Mouse (Mus musculus) heart, postnatal 14 days (tissue): ENCODE results near the gene Apol11b. TPM values are rescaled to one million over a fixed set of nuclear protein-coding genes. Genes with fewer than 3 reads are reported as not detected.
"Not testable (repeated sequence)": the region's sequence is repeated elsewhere in the genome, so short reads cannot be mapped to it uniquely, and the experiment has no call there.

Experiments
- DNase-seq, 2 experiments: peaks; one replicate each; pipeline ENCODE4 v3.0.0; 2021 to 2022
- intact Hi-C: fragments of 180-260 bp; cut with DNase I; formaldehyde crosslinking; loops from one replicate; pipeline ENCODE4 v1.15.1; 2025
- long read RNA-seq, 2 experiments: library from polyadenylated mRNA; stranded (forward); transcript quantifications; one replicate each; pipeline ENCODE4 v2.0.0; 2021
- total RNA-seq, 2 experiments: library from RNA; stranded (reverse); gene quantifications; 2 replicates each; pipeline ENCODE4 v1.2.3; 2021

Gene Apol11b
- 1 to 10 TPM; 1.4 to 1.8 TPM for total RNA-seq
- long read RNA-seq, experiment 1, partial matches to known transcripts, result 0 of 3 reads
- long read RNA-seq, experiment 1, other reads (novel, unspliced or antisense), result 1 of 3 reads
- long read RNA-seq, experiment 2, result 0 reads

- intact Hi-C loops, DNase-seq: not testable (repeated sequence)
These were observed at the start of gene Apol11b for GRCm38 (mm10) chr15:77643176-77643575. Gene Apol11b, minus strand, starts transcription at chr15:77643286.

GRCm38 (mm10) chr15:77691532-77692311 lies 48.6 kb upstream of the Apol11b start:
- intact Hi-C loops, DNase-seq: not testable (repeated sequence)

GRCm38 (mm10) chr15:77683944-77684343 lies 40.9 kb upstream of the Apol11b start:
- peak; percentile 45 to 66 for DNase-seq
- intact Hi-C loops, result not testable (repeated sequence)

GRCm38 (mm10) chr15:77674081-77674480 lies 31.0 kb upstream of the Apol11b start:
- intact Hi-C loops, DNase-seq: not testable (repeated sequence)

- DNase-seq, intact Hi-C loops: not testable (repeated sequence)
These were observed 18.8 kb upstream of the Apol11b start for GRCm38 (mm10) chr15:77661841-77662240.

GRCm38 (mm10) chr15:77659773-77660172 lies 16.7 kb upstream of the Apol11b start:
- DNase-seq, intact Hi-C loops: not testable (repeated sequence)

- DNase-seq, intact Hi-C loops: not testable (repeated sequence)
These were observed 8.1 kb upstream of the Apol11b start for GRCm38 (mm10) chr15:77651143-77651542.

- intact Hi-C loops, result loop anchor here (2.0 kb wide), 1 partner anchor 107 kb away; no protein-coding TSS in a partner anchor
- DNase-seq, result not testable (repeated sequence)
These were observed 13.3 kb downstream of the Apol11b start for GRCm38 (mm10) chr15:77629822-77630221.

- intact Hi-C loops, result not testable (repeated sequence)
- peak in 1 of 2 experiments; percentile 13 for DNase-seq
These were observed 14.4 kb downstream of the Apol11b start for GRCm38 (mm10) chr15:77628647-77629046.

GRCm38 (mm10) chr15:77626471-77626870 lies 16.6 kb downstream of the Apol11b start:
- intact Hi-C loops, DNase-seq: not testable (repeated sequence)

GRCm38 (mm10) chr15:77624710-77625109 lies 18.4 kb downstream of the Apol11b start:
- no peak for DNase-seq
- intact Hi-C loops, result no loop called here

GRCm38 (mm10) chr15:77606069-77606468 lies 37.0 kb downstream of the Apol11b start:
- no peak for DNase-seq
- intact Hi-C loops, result no loop called here

- intact Hi-C loops, result loop anchor here (1.0 kb wide), 1 partner anchor 37 kb away; no protein-coding TSS in a partner anchor
- DNase-seq, result no peak
These were observed 44.1 kb downstream of the Apol11b start, which contains the start of gene Gm36245 for GRCm38 (mm10) chr15:77598958-77599357. Gene Gm36245, plus strand, starts transcription at chr15:77599258.

- no peak for DNase-seq
- intact Hi-C loops, result no loop called here
These were observed 44.7 kb downstream of the Apol11b start for GRCm38 (mm10) chr15:77598429-77598828.

GRCm38 (mm10) chr15:77595961-77596360 lies 47.1 kb downstream of the Apol11b start, which contains the start of gene Apol10b:
Gene Apol10b, minus strand, starts transcription at chr15:77596125.
- intact Hi-C loops, result no loop called here
- DNase-seq, result no peak

- intact Hi-C loops, result no loop called here
- no peak for DNase-seq
These were observed 49.5 kb downstream of the Apol11b start for GRCm38 (mm10) chr15:77593557-77593956.

- intact Hi-C loops, result no loop called here
- no peak for DNase-seq
These were observed 52.2 kb downstream of the Apol11b start for GRCm38 (mm10) chr15:77590881-77591280.

- intact Hi-C loops, result no loop called here
- no peak for DNase-seq
These were observed 54.1 kb downstream of the Apol11b start for GRCm38 (mm10) chr15:77588981-77589380.

GRCm38 (mm10) chr15:77587026-77587425 lies 56.1 kb downstream of the Apol11b start:
- peak; percentile 43 to 65 for DNase-seq
- intact Hi-C loops, result no loop called here
